Mouse (Mus musculus) brain, adult 2 months (tissue): ENCODE data around the gene Mrpl54.

Source experiments
- DNase-seq: peaks from one replicate; pipeline ENCODE4 v3.0.0; 2011; ENCODE audit warnings: low read depth, low spot score

The Mrpl54 gene

DNA sequence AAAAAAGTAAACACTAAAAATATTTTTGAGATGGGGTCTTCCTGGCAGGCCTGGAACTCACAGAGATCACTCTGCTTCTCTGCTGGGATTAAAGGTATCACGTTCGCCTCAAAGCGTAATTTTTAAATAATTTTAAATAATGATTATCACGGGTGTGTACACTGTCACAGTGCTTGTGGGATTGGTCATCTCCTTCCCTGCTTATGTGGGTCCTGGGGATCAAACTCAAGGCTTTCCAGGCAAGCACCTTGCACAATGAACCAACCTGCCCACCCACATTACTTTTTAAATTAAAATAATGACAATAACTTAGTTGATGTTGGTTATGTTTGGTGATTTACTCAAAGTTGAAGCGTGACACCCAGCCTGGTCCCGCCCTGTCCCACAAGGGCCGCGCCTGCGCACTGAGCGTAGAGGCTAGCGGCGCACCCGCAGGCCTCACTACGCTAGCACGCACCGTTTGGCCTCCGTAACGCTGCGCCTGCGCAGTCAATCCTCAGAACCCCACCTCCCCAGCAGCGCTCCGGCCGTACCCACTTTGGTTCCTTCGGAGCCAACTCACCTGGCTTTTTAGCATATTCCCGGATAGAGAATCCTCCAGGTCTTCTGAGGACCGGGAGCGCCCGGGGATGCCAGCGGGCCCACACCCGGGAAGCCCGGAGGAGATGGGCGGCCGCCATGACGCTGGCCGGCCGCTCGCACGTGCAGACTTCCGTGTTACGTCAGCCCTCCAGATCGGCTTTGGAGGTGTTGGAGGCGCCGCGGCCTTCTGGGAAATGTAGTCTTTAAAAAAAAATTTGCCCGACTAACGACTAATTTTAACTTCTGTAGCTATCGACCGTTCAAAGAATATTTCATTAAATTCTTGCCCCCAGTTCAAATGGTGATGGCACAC lies at the start of gene Mrpl54, which contains the start of gene Apba3:
Gene Mrpl54 (minus strand): TSS at position 724 of the 895 bp plus-strand sequence.
Gene Apba3 (plus strand): TSS at position 750 of the 895 bp plus-strand sequence.
- peak; percentile 97 for DNase-seq

DNA sequence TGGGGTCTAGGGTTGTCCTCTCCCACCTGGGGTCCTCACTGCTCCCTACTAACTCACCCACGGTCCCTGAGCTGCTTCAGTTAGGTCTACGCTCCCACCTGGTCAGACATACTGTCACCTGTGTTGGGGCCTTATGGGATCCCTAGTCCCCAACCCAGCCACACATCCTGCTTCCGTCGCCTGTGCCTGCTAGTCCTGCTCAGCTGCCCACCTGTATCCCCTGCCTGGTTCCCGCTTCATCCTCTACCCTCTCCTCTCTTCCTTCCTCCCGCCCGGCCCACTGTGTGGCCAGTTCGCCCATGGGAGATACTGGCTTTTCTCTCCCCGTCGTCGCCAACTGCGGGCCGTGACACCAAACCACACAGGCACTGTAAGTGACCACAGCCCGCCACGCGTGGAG lies 48.9 kb upstream of the Mrpl54 start:
- DNase-seq: no peak

DNA sequence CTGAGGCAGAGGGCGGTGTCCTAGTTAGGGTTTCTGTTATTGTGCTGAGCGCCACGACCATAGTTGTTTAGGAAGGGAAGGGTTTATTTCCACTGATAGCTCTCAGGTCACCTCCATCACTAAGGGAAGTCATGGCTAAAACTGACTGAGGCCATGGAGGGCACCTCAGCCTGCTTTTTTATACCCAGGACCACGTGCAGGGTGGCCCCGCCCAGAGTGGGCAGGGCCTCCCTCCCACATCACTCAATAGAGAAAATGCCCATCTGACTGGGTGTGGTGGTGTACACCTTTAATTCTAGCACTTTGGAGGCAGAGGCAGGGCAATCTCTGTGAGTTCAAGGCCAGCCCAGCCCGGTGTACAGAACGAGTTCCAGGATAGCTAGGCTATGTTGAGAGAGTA lies 47.5 kb upstream of the Mrpl54 start:
- no peak for DNase-seq

DNA sequence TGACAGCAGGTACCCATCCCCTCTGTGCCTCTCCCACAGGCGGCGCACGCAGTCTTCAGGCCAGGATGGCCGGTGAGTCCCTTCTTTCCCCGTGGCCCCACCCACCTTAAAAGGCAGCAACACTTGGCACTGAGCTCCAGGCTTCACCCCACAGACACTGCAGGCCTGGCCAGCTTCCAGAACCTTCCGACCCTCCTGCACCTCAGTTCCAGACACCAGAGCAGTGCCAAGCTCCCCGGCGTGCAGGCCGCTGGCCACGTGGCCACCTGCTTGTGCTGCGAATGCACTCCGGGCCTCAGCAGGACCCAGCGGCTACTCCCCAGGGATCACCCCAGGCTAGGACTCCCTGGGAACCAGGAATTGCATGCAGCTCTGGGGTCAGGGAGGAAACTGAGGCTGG lies 46.8 kb upstream of the Mrpl54 start:
- no peak for DNase-seq

DNA sequence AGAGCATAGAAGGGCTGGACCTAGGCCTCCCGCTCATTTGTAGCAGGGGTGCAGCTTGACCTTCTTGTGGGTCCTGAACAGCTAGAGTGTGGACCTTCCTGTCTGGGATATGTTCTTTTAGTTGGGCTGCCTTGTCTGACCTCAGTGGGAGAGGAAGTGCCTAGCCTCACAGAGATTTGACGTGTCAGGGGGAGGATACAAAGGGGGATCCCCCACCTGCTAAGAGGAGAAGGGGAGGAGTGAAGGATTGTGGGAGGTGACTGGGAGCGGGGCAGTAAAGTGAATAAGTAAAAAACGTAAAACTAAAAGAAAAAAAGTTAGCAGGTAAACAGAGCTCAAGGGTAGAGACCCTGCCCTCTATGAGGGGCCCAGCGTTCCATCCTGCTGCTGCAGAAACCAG lies 42.8 kb upstream of the Mrpl54 start:
- DNase-seq: no peak

DNA sequence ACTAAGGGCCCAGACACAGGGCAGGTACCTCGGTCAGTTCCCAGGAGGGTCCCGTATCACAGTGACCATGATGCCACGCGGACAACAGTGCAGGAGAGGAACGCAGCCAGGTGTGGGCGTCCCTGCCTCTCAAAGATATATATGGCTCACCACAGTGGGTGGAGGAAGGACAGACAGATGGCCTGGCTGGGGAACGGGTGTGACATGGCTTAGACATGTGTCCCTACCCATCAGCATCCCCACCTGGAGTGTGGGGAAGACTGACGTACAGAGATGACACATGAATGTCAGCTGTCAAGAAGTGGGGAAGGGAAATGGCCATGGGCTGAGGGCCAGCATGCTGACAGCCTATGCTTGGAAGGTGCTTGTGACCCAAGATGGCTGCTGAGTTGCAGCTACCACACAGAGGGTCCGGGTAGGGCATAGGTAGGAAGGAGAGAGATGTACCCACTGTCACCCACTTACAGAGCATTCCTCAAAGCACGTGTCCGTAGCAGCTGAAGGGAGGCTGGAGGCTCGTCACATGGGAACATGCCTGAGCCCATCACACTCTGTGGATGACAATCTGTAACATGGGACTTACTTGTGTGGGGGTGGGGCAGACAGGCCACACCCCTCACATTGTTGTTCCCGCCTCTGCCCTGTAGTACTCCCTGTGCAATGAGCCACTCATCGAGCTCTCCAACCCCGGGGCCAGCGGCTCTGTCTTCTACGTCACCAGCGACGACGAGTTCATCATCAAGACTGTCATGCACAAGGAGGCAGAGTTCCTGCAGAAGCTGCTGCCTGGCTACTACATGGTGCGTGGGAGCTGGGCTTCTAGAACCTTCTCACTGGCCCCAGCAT lies 40.3 kb upstream of the Mrpl54 start:
- DNase-seq: peak; percentile 78

DNA sequence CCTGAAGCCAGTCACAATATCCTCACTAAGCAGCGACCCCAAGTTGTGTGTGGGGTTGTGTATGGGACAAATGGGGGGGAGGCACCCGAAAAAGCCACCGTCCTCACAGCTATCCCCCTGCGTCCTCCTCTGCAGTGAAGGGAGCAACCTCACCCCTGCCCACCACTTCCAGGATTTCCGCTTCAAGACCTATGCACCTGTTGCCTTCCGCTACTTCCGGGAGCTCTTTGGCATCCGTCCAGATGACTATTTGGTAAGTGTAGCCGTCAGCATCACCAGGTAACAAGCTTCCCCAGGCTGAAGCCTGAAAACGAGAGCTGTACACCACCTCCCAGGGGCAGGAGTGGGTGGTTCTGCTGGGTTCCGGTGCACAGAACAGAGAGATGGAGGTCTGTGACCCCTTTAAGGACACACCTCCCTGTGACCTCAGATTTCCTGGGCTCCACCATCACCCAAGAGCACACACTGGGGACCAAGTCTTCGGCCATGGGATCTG lies 39.5 kb upstream of the Mrpl54 start:
- no peak for DNase-seq

DNA sequence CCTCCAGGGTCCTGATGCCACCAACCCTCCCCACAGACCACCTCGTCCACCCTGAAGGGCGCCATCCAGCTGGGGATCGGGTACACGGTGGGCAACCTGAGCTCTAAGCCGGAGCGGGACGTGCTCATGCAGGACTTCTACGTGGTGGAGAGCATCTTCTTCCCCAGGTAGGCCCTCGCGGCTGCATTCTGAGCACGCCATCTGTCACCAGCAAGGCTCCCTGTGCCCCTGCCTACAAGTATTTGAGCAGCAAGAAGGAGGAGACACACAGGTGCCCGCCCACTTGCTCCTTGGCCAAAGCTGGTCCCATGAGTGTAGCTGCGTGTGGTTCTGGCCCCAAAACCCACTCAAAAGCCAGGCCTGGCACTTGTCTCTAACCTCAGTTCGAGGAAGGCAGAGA lies 38.9 kb upstream of the Mrpl54 start:
- DNase-seq: peak; percentile 77

DNA sequence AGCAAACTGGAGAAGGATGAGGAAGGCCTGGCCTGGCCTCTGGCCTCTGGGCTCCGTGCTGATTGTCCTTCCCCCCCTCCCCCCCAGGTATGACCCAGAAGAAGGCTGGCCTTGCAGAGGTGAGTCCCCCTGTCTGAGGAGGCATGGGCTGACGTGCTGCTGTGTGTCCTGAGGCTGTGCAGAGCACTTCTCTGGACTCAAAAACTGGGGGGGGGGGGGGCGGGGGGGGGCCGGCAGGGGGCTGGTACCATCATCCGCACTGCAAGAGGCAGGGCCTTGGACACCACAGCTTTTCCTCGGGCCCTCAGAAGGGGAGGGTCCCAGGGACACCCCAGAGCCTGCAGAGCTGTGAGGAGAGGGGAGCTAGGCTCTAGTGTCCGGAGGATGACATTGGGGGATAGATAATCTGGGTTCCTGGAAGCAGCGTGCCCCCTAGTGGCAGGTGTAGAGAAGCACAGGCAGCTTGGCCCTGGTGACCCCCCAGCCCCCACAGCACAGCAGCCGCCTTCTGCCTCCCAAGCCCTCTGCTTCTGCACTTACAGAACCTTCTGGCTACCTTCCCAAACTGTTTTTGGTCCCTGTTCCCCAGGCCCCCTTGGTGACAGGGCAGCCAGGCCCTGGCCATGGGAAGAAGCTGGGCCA lies 38.0 kb upstream of the Mrpl54 start:
- DNase-seq: peak; percentile 80

DNA sequence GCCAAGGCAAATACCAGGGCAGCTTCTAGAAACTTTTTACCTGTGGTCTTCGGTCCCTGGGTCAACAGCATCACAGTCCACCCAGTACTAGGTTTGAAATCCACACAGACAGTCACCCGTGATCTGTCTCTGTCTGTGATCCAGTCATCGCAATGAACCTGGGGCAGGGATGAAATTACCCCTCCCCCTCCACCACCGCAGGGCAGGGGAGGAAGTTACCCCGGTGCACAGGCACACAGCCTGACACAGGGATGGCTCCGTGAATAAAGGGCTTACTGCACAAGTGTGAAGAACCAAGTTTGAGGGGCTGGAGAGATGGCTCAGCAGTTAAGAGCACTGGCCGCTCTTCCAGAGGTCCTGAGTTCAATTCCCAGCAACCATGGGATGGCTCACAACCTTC lies 37.0 kb upstream of the Mrpl54 start:
- no peak for DNase-seq

DNA sequence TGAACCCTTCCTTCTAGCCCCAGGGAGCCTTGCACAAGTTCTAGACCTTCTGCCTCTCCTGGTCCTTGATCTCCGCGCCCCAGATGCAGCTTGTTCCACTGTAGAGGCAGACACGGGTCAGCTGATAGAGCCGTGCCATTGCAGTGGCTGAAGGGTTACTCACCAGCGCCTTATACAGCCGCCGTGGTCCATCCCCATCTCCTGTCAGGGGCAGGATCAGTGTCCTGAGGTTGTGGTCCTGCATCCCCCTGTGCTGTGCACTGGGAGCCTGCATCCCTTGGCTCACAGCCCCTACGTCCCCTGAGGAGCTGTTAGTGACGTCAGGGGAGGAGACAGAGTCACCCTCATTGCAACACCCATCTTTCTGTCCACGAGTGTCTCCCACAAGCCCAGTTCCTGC lies 36.5 kb upstream of the Mrpl54 start:
- DNase-seq: no peak

DNA sequence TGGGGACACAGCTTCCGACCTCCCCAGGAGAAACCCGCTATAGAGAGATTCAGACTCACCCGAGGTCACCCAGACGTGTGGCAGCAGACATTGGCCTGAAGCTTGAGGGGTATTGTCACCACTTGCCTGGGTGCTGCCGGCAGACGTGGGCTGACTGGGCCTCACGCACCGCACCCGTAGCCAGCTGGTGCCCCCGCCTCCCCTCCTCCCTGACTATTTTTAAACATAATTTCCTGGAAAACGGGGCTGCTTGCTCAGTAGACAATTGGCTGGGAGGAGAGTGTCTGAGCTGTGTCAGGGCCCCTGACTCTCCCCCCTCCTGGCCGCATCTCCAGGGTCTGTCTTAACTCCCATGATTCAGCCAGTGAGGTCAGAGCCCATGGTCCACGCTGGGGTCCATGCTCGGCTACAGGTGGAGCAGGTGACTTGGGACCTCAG lies 36.1 kb upstream of the Mrpl54 start:
- DNase-seq: peak; percentile 88

DNA sequence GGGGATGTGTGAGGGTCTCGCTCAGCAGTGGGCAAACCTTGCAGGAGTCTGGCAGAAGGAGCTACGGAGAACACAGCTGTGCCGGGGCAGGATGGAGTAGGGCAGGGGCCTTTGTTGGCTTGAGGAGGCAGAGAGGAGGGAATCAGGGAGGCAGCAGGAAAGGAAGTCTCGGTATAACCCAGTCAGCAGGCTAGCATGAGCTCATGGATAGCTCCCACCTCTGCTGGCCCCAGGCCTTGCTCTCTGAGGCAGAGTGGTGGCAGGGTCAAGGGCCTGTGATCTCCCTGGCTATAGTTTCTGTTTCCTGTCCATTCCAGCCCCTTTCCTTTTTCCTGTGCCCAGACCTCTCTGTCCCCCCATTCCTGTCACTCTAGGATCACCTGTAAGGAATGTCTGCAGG lies 35.6 kb upstream of the Mrpl54 start:
- no peak for DNase-seq

DNA sequence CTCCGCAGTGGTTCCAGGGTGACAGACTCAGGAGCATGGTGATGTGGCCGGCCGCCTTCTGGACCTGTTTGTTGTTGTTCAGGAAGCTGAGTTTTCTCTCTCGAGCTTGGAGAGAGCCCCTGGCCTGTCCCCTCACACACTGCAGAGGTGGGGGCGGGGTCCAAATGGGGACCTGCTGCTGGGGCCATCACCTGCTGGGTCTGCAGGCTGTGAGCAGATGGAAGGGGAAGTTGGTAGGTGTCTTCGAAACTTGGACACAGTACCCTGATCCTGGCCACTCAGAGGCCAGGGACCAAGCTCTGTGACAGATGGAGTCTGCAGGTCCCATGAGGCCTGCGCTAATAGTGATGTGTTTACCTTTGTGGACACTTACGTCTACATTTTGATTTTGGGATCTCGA lies 34.6 kb upstream of the Mrpl54 start:
- DNase-seq: peak; percentile 87

DNA sequence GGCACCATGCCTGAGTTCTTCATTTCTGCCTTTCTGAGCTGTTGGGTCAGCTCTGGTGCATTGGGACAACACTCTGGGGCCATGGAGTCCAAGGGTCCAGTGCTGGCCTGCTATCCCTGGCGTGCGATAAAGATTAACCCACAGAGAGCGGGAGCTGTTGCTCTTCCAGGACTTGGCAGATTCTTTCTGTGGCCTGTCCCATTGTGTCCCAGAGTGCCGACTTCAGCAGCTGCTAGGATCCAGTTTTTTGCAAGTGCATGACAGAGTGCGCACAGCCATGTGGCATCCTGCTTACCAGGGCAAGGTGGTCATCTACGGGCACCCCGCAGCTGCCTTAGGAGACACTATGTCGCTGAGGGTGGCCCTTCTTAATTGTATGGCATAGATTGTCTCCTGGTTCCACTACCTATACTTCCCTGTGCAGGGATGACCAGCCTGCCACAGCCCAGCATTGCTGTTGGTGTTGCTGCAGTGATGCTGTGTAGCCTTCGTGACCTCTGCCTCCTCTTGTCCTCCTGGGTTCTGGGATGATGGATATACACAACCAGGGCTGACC lies 33.7 kb upstream of the Mrpl54 start:
- DNase-seq: no peak

DNA sequence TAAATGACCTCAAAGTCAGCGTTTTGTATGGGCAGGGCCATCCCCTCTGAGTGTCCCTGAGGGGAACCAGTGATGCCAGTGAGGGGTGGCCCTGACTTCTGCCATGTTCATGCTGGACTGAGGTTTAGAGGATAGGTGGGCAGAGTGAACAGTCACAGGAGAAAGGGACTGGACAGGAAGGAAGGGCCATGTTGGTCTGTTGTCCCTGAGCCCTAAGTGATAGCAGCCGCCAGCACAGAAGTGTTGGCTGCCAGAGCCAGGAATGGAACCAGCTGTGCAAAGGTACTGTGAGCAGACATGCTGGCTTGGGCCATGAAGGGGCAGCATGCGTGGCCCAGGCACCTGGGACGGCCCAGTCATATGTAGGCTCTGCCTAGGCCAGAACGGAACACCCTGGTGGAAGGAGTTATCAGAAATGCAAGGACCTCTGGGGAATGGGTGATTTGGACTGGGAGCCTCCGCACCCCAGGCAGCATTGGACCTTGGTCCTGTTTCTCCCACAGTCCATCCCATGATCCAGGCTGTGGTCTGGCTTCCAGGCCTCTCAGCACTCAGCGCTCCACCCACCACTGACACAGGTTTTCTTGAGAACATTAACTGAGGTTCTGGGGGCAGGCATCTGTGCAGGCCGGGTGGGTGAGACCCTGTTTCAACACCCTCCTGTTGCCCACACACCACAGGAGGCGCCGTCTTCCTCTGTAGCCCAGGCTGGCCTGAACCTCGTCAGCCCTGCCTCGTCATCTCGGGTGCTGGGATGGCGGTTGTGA lies 33.0 kb upstream of the Mrpl54 start:
- no peak for DNase-seq

DNA sequence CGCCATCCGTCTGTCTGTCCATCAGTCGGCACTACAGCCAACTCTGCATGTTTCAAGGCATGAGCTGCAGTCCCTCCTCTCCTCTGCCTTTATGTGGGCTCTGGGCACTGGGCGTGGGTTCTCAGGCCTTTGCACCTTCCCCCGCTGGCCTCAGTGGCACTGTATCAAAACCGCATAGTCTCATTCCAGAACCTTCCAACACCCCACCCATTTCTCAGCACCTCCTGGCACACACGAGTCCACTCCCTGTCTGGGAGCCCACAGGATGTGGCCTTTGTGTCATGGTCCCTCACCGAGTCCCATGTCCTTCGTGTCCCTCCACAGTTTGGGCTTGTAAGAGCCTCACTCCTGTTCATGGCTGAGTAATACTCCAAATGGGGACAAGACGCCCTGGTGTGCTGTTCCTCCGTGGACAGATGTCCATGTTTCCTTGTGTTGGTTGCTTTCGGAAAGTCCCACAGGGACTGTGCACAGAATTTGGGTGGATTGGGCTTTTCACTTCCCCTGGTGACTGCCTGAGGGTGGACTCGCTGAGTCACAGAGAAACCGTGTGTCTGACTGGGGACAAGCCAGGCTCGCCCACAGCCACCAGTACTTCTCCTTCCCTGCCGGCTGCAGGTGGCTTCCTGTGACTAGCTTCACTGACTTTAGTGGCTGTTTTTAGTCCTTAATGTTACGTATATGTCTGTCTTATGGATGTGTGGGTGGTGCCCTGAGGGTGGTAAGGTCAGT lies 31.8 kb upstream of the Mrpl54 start:
- DNase-seq: peak; percentile 90

DNA sequence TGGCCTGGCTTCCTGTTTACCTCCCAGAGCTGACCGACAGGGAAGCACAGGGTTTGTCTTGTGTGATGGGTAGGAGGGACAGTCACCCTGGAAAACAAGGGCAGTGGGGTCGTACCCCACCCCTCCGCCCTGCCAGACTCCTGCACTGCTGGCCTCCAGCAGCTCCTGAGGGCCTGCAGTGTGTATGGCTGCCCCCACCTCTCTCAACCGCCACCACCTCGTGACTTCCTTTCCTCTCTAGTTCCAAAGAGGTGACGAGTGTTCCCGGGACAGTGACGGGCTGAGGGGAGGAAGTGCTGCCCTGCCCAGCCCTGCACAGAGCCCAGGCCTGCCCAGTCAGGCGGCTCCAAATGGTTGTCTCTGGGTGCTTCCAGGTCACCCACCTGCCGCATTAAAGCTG lies 31.1 kb upstream of the Mrpl54 start:
- DNase-seq: no peak

DNA sequence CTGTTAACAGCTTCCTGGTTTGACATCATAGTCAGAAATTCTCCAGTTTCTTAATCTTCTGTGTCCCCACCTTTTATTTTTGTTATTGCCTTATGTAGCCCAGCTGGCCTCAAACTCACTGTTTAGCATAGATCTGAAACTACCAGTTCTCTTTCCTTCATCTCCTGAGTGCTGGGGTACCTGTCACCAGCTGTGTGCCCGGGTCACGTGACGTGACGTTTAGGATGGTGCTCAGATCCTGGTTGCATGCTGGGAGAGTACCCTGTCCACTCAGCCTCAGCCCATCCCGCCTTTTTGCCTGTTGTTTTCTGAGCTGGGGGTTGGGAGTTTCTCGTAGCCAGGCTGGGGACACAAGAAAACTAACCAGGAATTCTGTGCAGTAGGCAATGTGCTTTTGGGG lies 30.5 kb upstream of the Mrpl54 start:
- DNase-seq: no peak

DNA sequence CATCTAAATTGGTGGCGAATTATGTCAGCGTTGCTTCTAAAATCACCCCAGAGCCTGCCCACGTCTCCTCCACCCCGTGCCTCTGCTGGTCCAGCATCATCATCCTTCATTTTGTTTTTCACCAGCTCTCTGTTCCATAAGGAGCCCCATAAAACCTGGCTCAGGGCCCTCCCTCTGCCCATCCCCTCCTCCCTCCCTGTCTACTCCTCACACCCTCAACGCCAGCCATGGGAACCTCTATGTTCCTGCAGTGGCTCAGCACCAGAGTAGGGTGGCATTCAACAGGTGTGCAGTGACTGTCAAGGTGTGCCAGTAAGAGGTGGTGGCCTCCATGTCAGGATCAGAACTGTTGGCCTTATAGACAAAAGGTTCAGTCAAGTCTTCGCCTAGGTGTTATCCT lies 28.5 kb upstream of the Mrpl54 start:
- peak; percentile 75 for DNase-seq
